Mouse (Mus musculus) myocyte (in vitro differentiated cells): Measurements from ENCODE around the gene Kbtbd13. TPM values are rescaled to one million over a fixed set of nuclear protein-coding genes. Genes with fewer than 3 reads are reported as not detected.

Source experiments
- H3K27me3 ChIP-seq: one replicate; pipeline ENCODE4 v1.6.1; 2011; ENCODE audit not compliant: control insufficient read depth, insufficient read depth, insufficient read length
- H3K36me3 ChIP-seq: one replicate; pipeline ENCODE4 v1.6.1; 2011; ENCODE audit not compliant: control insufficient read depth, insufficient read depth
- H3K4me2 ChIP-seq: one replicate; pipeline ENCODE4 v1.6.1; 2011; ENCODE audit warnings: low read depth, control low read depth
- H3K4me3 ChIP-seq: one replicate; pipeline ENCODE4 v1.5.1; 2011; ENCODE audit warnings: mild to moderate bottlenecking, control low read depth, moderate library complexity
- H3K79me2 ChIP-seq: one replicate; pipeline ENCODE4 v1.6.1; 2011; ENCODE audit not compliant: control insufficient read depth, insufficient read depth
- H3ac ChIP-seq: one replicate; pipeline ENCODE4 v1.6.1; 2011; ENCODE audit not compliant: control insufficient read depth, insufficient read length
- CEBPB ChIP-seq: IDR thresholded peaks from 2 replicates; pipeline ENCODE4 v1.6.1; 2011; ENCODE audit warnings: mild to moderate bottlenecking, moderate library complexity; ENCODE audit not compliant: poor library complexity, insufficient read depth, severe bottlenecking
- E2F4 ChIP-seq: IDR thresholded peaks from one replicate; pipeline ENCODE4 v1.6.1; 2011; ENCODE audit warnings: mild to moderate bottlenecking, control low read depth, moderate library complexity; ENCODE audit not compliant: insufficient read depth
- MAX ChIP-seq: IDR thresholded peaks from one replicate; pipeline ENCODE4 v1.6.1; 2011; ENCODE audit warnings: low read depth, mild to moderate bottlenecking, control low read depth
- MYOD1 ChIP-seq, 3 experiments: IDR thresholded peaks; one replicate each; pipeline ENCODE4 v1.6.1; 2011; ENCODE audit warnings: control low read depth in 2 of 3, low read depth in 2 of 3, mild to moderate bottlenecking in 2 of 3, moderate library complexity in 1 of 3; ENCODE audit not compliant: insufficient read length in 2 of 3, control insufficient read depth in 1 of 3
- MYOG ChIP-seq, 3 experiments: IDR thresholded peaks; one replicate each; pipeline ENCODE4 v1.6.1; 2011; ENCODE audit warnings: control low read depth in 2 of 3, low read depth in 2 of 3, mild to moderate bottlenecking in 2 of 3; ENCODE audit not compliant: insufficient read length in 2 of 3, control insufficient read depth in 1 of 3, insufficient read depth in 1 of 3
- POLR2A ChIP-seq: IDR thresholded peaks from one replicate; pipeline ENCODE4 v1.6.1; 2011; ENCODE audit warnings: low read depth, mild to moderate bottlenecking, control low read depth, moderate library complexity; ENCODE audit not compliant: insufficient read length
- POLR2AphosphoS2 ChIP-seq: IDR thresholded peaks from one replicate; pipeline ENCODE4 v1.6.1; 2011; ENCODE audit warnings: low read depth, control low read depth; ENCODE audit not compliant: insufficient read length
- REST ChIP-seq: IDR thresholded peaks from one replicate; pipeline ENCODE4 v1.6.1; 2011; ENCODE audit warnings: mild to moderate bottlenecking, control low read depth, moderate library complexity; ENCODE audit not compliant: insufficient read depth, insufficient read length
- SRF ChIP-seq: IDR thresholded peaks from one replicate; pipeline ENCODE4 v1.6.1; 2011; ENCODE audit warnings: low read depth; ENCODE audit not compliant: control insufficient read depth, insufficient read length
- TCF12 ChIP-seq: IDR thresholded peaks from one replicate; pipeline ENCODE4 v1.6.1; 2011; ENCODE audit warnings: mild to moderate bottlenecking, control low read depth; ENCODE audit not compliant: poor library complexity, insufficient read depth, severe bottlenecking
- TCF3 ChIP-seq: IDR thresholded peaks from one replicate; pipeline ENCODE4 v1.6.1; 2011; ENCODE audit warnings: low read depth, control low read depth; ENCODE audit not compliant: insufficient read length
- USF1 ChIP-seq: IDR thresholded peaks from one replicate; pipeline ENCODE4 v1.6.1; 2011; ENCODE audit warnings: low read depth, mild to moderate bottlenecking, control low read depth, moderate library complexity
- polyA plus RNA-seq: library from polyadenylated mRNA; unstranded; fragments of >200 nt; fragmentation: generic; extraction: Trizol; gene quantifications from one replicate; pipeline ENCODE4 v1.2.1, GENCODE M21; 2012; ENCODE audit warnings: missing spikeins

The Kbtbd13 gene
- polyA plus RNA-seq, 1 experiment = 0.31 TPM

- Histone ChIP-seq H3K4me3 (no peak overlapping the region), H3ac (no peak overlapping the region), H3K27me3 (no peaks in the 10 kb centered on the region), H3K79me2 (no peaks in the 10 kb centered on the region), H3K36me3 (no peaks in the 10 kb centered on the region), H3K4me2 (no peak overlapping the region)
- TF ChIP-seq E2F4 (no peak), MYOD1 (IDR thresholded peaks at IDR 0.05; ENCODE audit: control insufficient read depth in 1 of 3, insufficient read length in 2 of 3, low read depth in 2 of 3) (no peak)
These were observed 28.2 kb upstream of the Kbtbd13 start for GRCm38 (mm10) chr9:65419633-65420032.

GRCm38 (mm10) chr9:65417738-65418137 is 26.3 kb upstream of the Kbtbd13 start:
- Histone ChIP-seq H3K79me2 (no peaks in the 10 kb centered on the region), H3K27me3 (peaks cover 5% of the 10 kb centered on the region), H3ac (no peak overlapping the region), H3K36me3 (no peaks in the 10 kb centered on the region), H3K4me2 (no peak overlapping the region), H3K4me3 (no peak overlapping the region)
- TF ChIP-seq TCF3 (no peak), REST (no peak), TCF12 (no peak), SRF (no peak), POLR2AphosphoS2 (no peak), CEBPB (no peak), MAX (no peak), POLR2A (no peak), E2F4 (no peak), MYOG (IDR thresholded peaks at IDR 0.05; ENCODE audit: control insufficient read depth in 1 of 3, insufficient read depth in 1 of 3, insufficient read length in 2 of 3, low read depth in 2 of 3) (no peak), MYOD1 (IDR thresholded peaks at IDR 0.05; ENCODE audit: control insufficient read depth in 1 of 3, insufficient read length in 2 of 3, low read depth in 2 of 3) (no peak), USF1 (no peak)

- H3K4me2 ChIP-seq = no peak overlapping the region
These were observed 19.9 kb upstream of the Kbtbd13 start for GRCm38 (mm10) chr9:65411326-65411725.

GRCm38 (mm10) chr9:65410378-65410777 is 18.9 kb upstream of the Kbtbd13 start:
- TF ChIP-seq E2F4 = no peak
- no peak for TF ChIP-seq TCF3
- TF ChIP-seq MYOD1 (IDR thresholded peaks at IDR 0.05; ENCODE audit: control insufficient read depth in 1 of 3, insufficient read length in 2 of 3, low read depth in 2 of 3) = no peak
- peaks cover 9% of the 10 kb centered on the region for H3K27me3 ChIP-seq
- no peaks in the 10 kb centered on the region for H3K79me2 ChIP-seq
- H3K4me3 ChIP-seq = no peak overlapping the region
- no peak overlapping the region for H3K4me2 ChIP-seq
- H3K36me3 ChIP-seq = no peaks in the 10 kb centered on the region
- no peak overlapping the region for H3ac ChIP-seq

More at GRCm38 (mm10) chr9:65411326-65411725, 19.9 kb upstream of the Kbtbd13 start:
- Histone ChIP-seq H3K27me3 (peaks cover 9% of the 10 kb centered on the region), H3K79me2 (no peaks in the 10 kb centered on the region), H3K36me3 (no peaks in the 10 kb centered on the region), H3ac (no peak overlapping the region), H3K4me3 (no peak overlapping the region)
- no peak for TF ChIP-seq USF1
- TF ChIP-seq REST = no peak
- no peak for TF ChIP-seq TCF3
- no peak for TF ChIP-seq SRF
- TF ChIP-seq E2F4 = no peak
- no peak for TF ChIP-seq POLR2A
- no peak for TF ChIP-seq POLR2AphosphoS2

GRCm38 (mm10) chr9:65408871-65409295 is 17.4 kb upstream of the Kbtbd13 start:
- Histone ChIP-seq H3K4me3 (no peak overlapping the region), H3ac (no peak overlapping the region), H3K36me3 (no peaks in the 10 kb centered on the region), H3K79me2 (no peaks in the 10 kb centered on the region), H3K4me2 (no peak overlapping the region), H3K27me3 (peaks cover 9% of the 10 kb centered on the region)
- peak; percentile 14; the same call in 1 of the 2 replicates for TF ChIP-seq CEBPB
- TF ChIP-seq MYOG (IDR thresholded peaks at IDR 0.05; ENCODE audit: control insufficient read depth in 1 of 3, insufficient read depth in 1 of 3, insufficient read length in 2 of 3, low read depth in 2 of 3) = peak in 1 of 3 experiments; percentile 30
- TF ChIP-seq MAX = no peak
- no peak for TF ChIP-seq TCF12

- H3K79me2 ChIP-seq = no peaks in the 10 kb centered on the region
- H3K4me3 ChIP-seq = no peak overlapping the region
- no peak overlapping the region for H3ac ChIP-seq
- H3K36me3 ChIP-seq = no peaks in the 10 kb centered on the region
- H3K27me3 ChIP-seq = peaks cover 4% of the 10 kb centered on the region
- H3K4me2 ChIP-seq = no peak overlapping the region
- TF ChIP-seq TCF12 = no peak
- TF ChIP-seq MAX = no peak
These were observed 16.4 kb upstream of the Kbtbd13 start for GRCm38 (mm10) chr9:65407861-65408260.
